Mouse (Mus musculus) right cerebral cortex, postnatal 10 days (tissue): Measurements from ENCODE around the gene Lrrc45.
A peak's percentile ranks its signal among the peaks of the same experiment; 100 is the strongest.
"Not testable (repeated sequence)": the region's sequence is repeated elsewhere in the genome, so short reads cannot be mapped to it uniquely, and the experiment has no call there.

Experiments used
- DNase-seq, 2 experiments: peaks; one replicate each; pipeline ENCODE4 v3.0.0; 2021; ENCODE audit warnings: low spot score in 2 of 2

The Lrrc45 gene

DNA sequence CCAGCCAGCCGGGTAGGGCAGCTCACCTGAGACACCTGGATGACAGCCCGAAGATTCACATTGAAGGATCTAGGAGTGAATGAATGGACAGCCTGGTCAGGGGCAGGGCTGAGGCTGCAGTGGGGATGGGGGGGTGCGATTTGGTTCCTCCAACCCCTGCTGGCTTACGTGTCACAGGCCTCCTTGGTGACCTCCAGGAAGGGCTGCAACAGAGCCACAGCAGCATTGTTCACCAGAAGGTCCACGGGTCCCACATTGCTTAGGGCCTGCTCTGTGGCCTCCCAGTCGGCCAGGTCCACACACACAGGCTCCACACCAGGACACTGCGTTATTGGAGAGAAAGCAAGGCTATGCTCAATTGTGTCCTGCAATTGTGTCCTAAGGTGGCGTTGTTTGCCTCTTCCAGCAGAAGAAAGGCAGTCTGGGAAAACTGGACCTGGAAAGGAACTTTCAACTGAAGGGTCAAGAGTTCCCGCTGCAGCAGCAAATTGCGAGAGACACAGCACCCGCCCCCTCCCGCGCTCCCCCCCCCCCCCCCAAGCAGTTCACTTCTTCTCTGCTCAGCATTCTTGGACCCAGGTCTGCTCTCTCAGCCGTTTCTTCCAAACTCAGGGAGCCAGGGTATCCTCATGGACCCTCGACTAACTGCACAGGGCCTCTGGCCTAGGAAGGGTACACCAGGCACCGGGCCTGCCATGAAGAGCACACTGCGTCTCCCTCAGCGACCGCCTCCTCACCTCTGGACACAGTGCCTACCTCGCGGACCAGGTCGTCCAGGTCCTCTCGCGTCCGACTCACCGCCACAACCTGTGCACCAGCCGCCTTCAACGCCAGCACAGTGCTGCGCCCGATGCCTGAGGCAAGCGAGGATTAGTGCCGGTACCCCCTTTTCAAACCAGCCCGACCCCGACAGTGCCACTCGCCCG lies 12.8 kb downstream of the Lrrc45 start:
- no peak for DNase-seq

GRCm38 (mm10) chr11:120727169-120727527 lies 13.4 kb downstream of the Lrrc45 start, which contains the start of gene Dcxr:
Gene Dcxr (minus strand): TSS chr11:120727281.
- peak; percentile 88 to 90 for DNase-seq

DNA sequence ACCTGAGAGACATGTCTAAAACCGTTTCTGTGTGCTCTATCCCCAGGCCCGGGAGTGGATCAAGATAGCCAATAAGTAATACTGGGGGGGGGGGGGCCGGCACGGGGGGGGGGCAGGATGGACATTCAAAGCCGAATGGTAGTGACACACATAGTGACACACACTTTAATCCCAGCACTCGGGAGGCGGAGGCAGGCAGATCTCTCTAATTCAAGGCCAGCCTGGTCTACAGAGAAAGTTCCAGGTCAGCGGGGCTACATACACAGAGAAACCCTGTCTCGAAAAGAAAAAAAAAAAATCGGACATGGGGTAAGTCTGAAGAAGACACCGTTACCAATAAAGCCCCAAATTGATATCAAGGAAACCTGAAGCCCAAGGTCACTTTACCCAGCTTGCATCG lies 13.8 kb downstream of the Lrrc45 start:
- DNase-seq, result no peak

GRCm38 (mm10) chr11:120728530-120729240 lies 15.0 kb downstream of the Lrrc45 start:
- DNase-seq, result no peak

DNA sequence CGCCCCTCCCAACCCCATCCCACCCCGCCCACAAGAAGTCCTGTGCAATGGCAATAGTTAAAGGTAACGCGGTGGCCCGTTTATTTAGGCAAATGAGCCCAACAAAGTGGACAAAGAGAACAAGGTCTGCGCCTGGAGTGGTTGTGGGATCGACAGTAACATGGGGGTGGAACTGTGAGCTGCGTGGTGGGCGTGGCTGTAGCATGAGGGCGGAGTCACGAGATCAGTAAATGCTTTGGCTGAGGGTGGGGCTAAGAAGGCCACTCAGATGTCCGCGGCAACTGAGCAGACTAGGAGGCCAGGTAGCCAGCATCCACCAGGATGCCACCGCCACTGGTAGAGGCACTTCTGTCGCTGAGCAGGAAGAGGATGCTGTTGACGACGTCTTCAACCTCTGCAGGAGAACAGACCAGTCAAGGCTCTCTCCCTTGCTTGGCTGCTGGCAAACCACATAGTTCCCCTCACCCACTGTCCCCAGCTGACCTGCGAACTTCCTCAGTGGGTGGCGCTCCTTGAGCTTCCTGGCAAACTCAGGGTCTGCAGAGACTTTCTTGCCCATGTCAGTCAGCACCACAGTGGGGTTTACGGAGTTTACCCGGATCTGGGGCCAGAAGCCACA lies 15.8 kb downstream of the Lrrc45 start:
- DNase-seq, result peak; percentile 32 to 41

DNA sequence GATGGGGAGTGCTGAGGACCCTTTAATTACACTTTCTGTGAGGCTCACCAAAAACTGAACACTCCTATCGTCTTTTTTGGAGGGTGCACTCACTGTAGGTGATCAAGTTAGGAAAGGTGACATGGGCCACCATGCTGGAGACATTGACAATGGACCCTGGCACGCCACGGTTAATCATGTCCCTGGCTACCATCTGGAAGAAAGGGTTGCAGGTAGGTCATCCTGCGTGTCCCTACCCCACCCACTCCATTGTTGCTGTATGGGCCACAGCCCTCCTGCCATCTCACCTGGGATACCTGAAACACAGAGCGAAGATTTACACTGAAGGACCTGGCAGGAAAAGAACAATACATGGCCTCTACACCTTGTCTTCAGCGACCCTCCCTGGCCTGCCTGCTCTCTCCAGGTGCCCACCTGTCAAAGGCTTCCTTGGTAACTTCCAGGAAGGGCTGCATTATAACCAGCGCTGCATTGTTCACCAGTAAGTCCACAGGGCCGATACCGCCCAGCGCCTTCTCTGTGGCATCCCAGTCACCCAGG lies 16.7 kb downstream of the Lrrc45 start:
- no peak for DNase-seq

DNA sequence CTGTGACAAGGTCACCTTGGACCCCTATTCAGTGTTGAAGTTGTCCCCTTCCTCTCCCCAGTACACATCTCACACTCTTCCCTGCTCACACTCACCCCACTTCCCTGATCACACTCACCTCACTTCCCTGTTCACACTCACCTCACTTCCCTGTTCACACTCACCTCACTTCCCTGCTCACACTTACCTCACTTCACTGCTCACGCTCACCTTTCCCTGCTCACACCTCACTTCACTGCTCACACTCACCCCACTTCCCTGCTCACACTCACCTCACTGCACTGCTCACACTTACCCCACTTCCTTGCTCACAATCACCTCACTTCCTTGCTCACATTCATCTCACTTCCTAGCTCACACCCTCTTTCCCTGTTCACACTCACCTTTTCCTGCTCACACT lies 17.7 kb downstream of the Lrrc45 start:
- DNase-seq, result no peak

DNA sequence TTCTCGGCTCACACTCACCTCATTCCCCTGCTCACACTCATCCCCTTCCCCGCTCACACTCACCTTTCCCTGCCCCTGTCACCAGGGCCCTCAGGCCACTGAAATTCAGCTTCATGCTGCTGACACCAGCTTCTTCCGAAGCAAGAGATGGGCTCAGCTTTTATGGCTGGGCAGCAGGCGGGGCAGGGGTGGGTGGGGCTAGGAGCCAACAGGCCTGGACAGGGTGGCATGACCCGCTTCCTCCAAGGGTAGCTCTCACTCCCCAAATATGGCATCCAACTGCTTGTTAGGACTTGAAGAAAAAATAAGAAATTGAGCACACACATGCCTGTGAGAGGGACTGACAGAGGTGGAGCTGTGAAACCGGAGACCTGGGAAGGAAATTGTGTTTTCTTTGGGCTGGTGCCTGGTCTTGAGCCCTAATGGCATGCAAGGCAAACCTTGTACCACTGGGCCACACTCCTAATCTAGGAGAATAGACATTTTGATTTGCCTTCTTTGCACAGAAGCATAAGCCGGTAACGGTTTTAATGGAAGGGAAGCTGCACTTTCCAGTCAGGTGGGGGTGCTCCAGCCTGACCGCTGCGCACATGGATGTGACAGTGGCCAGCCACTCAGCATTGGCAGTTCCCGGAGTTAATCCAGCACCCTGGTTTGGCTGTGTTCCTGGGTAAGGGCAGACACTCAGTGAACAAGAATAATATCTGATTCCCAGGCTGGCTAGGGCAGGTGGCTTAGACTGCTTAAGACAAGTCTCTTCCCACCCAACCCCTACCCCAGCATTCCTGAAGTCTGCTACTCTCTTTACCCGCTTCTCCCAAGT lies 18.3 kb downstream of the Lrrc45 start, which contains the start of gene Cbr2:
Gene Cbr2, minus strand, starts transcription at position 257 of the 823 bp plus-strand sequence.
- no peak for DNase-seq

DNA sequence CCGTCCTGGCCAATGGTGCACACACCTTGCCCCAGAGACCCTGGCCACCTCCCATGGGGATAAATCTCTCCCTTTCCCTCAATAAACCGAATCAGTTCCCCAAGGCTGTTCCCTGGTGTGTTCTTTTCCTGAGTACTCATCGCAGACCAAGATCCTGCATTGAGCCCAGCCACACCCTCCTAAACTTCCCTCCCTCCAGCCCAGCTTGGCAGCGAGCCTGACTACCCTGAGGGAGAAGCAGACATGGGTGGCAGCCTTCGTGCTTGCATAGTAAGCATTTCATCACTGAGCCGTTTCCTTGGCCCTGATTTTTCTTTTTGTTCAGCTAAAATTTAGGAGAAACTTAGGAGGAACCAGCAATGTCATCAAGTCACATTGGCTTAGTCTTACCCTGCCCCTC lies 19.8 kb downstream of the Lrrc45 start:
- no peak for DNase-seq

- DNase-seq, result no peak
These were observed 22.7 kb downstream of the Lrrc45 start for GRCm38 (mm10) chr11:120736424-120736823.

GRCm38 (mm10) chr11:120740981-120741380 lies 27.3 kb downstream of the Lrrc45 start:
- DNase-seq, result no peak

GRCm38 (mm10) chr11:120744121-120744701 lies 30.5 kb downstream of the Lrrc45 start:
- DNase-seq, result no peak

- DNase-seq, result no peak
These were observed 34.2 kb downstream of the Lrrc45 start for GRCm38 (mm10) chr11:120747974-120748373.

DNA sequence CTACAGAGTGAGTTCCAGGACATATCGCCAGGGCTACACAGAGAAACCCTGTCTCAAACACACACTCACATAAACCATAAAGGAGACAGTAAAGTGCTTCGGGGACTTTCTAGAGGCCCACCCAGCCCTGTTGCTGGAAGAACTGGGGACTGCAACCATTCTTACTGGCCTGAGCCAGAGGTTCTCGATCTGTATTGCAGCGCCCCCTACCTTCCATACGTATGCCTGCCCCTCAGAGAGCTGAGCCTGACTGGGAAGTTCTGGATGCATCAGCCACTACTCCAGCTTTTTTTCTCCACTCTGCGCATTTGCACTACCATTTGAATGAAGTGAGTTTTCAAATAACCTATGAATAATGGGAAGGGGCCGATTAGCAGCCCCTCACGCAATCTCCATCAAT lies 35.7 kb downstream of the Lrrc45 start:
- no peak for DNase-seq

DNA sequence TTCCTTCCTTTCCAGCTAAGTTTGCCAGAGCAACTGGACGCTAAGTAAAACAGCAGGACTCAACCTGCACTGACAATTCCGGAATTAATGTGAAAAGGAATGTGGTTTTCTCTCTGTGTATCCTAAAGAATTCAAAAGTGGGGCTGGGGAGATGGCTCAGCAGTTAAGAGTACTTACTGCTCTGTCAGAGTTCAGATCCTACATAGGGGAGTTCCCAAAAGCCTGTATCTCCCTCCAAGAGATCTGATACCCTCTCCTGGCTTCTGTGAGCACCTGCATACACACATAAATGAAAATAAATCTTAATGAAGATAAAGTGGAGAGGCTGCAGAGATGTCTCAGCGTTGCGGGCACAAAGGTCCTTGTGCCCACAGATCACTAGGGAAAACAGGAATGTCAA lies 37.9 kb downstream of the Lrrc45 start:
- no peak for DNase-seq

GRCm38 (mm10) chr11:120760236-120760635 lies 46.5 kb downstream of the Lrrc45 start:
- DNase-seq, result no peak

DNA sequence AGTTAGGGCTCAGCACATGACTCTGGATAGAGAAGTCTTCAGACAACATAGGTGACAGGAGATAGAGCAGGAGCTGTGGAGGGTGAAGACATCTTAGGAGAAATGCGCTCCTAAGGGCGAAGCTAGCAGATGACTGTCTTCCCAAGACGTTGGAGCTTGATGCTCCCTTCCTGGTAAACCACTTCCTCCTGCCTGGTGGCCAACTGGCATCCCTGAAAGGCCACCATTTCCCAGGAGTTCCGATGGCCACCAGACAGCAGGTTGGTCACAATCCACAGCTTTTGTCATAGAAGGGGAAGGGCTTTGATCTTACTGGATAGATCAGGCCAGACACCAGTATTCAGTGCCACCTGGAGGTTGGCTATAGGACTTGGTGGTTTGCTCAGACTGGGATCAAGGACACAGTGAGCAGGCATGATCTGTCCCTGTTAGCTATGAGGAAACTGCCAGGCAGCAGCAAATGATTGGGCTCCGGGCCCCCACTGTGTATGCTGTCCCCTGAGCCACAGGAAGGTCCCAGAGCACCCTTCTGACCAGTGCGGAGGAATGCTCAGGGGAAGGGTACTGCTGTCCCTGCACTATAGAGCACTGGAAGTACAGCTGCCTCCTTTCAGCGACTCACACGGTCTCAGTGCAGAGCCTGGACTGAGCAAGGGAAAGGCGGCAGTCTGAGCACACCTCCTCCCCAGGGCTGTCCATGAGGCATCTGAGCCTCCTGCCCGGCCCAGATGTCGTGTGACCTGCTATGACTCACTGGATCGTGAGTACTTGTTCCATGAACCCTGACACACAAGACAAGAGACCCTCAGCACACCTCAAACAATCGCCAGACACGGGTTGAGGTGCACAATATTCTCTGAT lies 48.3 kb downstream of the Lrrc45 start:
- DNase-seq, result no peak

- not testable (repeated sequence) for DNase-seq
These were observed 48.9 kb downstream of the Lrrc45 start, which contains the start of gene Hmga1b for GRCm38 (mm10) chr11:120762672-120763041. Gene Hmga1b (plus strand): TSS chr11:120762794.

DNA sequence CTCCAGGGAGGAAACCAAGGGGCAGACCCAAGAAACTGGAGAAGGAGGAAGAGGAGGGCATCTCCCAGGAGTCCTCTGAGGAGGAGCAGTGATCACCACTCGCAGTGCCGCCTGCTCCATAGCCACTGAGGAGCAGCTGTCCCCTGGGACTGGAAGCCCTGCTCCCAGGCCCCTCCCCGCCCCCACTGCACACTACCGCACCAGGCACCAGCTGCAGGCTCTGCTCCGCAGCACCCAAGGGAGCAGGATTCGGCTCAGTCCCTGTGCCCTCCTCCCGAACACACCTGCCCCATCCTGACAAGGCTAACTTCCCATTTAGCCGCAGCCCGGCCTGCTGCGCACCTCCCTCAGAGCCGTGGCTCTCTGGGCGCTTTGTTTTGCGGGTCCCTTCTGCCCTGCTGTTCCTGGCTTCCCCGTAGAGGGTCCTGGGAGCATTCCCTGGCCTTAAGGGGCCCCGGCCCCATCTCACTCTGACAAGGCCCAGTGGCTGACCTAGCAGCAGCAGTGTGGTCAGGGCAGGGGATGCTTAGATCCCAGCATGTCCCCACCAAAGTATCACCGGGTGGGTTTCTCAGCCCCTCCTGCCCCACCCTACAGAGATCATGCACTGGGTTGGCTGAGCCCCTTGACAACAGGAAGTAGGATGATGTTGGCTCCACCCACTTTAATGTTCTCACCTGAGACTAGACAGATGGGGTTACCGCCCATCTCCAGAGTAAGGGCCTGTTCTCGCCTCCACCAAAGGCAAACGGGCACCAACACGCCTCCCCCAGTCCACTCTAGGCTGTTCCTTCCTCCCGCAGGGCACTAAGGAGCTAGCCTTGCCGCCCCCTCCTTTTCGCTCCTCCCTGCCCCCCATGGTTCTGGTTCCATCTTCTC lies 49.6 kb downstream of the Lrrc45 start:
- DNase-seq, result not testable (repeated sequence)
